Mouse (Mus musculus) intestine, postnatal 0 days (tissue): ENCODE results near the gene Ovca2. TPM values are rescaled to one million over a fixed set of nuclear protein-coding genes. Genes with fewer than 3 reads are reported as not detected.
A peak's percentile ranks its signal among the peaks of the same experiment; 100 is the strongest.

Source experiments
- ATAC-seq: fragments of 200-750 bp; cut with Nextera tagmentation; 2 replicates; pipeline ENCODE4 v1.8.0; 2017; ENCODE audit warnings: mild to moderate bottlenecking, moderate TSS enrichment, moderate library complexity
- H3K27ac ChIP-seq: fragments of 300-500 bp; sonication (generic); 2 replicates; pipeline ENCODE4 v1.5.1; 2014; ENCODE audit warnings: mild to moderate bottlenecking, low read depth, low read length, moderate library complexity
- H3K27me3 ChIP-seq: fragments of 300-500 bp; sonication (generic); replicated peaks from 2 replicates; pipeline ENCODE4 v1.6.1; 2014; ENCODE audit warnings: low read length, mixed read lengths; ENCODE audit not compliant: control insufficient read depth, insufficient read depth
- H3K36me3 ChIP-seq: fragments of 300-500 bp; sonication (generic); 2 replicates; pipeline ENCODE4 v1.6.1; 2014; ENCODE audit warnings: mild to moderate bottlenecking, moderate library complexity; ENCODE audit not compliant: control insufficient read depth, insufficient read depth
- H3K4me1 ChIP-seq: fragments of 300-500 bp; sonication (generic); replicated peaks from 2 replicates; pipeline ENCODE4 v1.6.1; 2014; ENCODE audit warnings: antibody characterized with exemption, low read length, mixed read lengths; ENCODE audit not compliant: control insufficient read depth, insufficient read depth
- H3K4me2 ChIP-seq: fragments of 300-500 bp; sonication (generic); replicated peaks from 2 replicates; pipeline ENCODE4 v1.6.1; 2014; ENCODE audit warnings: low read depth, mild to moderate bottlenecking, moderate library complexity
- H3K4me3 ChIP-seq: fragments of 300-500 bp; sonication (generic); 2 replicates; pipeline ENCODE4 v1.5.1; 2014; ENCODE audit warnings: low read depth, low read length
- H3K9ac ChIP-seq: fragments of 300-500 bp; sonication (generic); 2 replicates; pipeline ENCODE4 v1.6.1; 2014; ENCODE audit warnings: mild to moderate bottlenecking, low read depth, low read length
- H3K9me3 ChIP-seq: fragments of 300-500 bp; sonication (generic); 2 replicates; pipeline ENCODE4 v1.6.1; 2016; ENCODE audit warnings: mixed run types; ENCODE audit not compliant: control insufficient read depth
- CTCF ChIP-seq: sonication (generic); IDR thresholded peaks from 2 replicates; pipeline ENCODE4 v1.5.1; 2016; ENCODE audit warnings: low read depth, mild to moderate bottlenecking, control low read depth, antibody characterized with exemption, moderate library complexity
- WGBS: fragments of 180-500 bp; shearing (Covaris S2); extraction: QIAGEN DNeasy Blood & Tissue Kit; methylation state at CpG from one replicate; pipeline ENCODE4 v1.1.7; 2014; 5-methylcytosine and 5-hydroxymethylcytosine counted together
- polyA plus RNA-seq: library from polyadenylated mRNA; unstranded; fragments of >200 nt; fragmentation: Nextera tagmentation; extraction: Ambion mirVana; gene quantifications from 2 replicates; pipeline ENCODE4 v1.2.1, GENCODE M21; 2015

The Ovca2 gene
- polyA plus RNA-seq, 1 experiment from 2014 or later = 21.6 TPM

DNA sequence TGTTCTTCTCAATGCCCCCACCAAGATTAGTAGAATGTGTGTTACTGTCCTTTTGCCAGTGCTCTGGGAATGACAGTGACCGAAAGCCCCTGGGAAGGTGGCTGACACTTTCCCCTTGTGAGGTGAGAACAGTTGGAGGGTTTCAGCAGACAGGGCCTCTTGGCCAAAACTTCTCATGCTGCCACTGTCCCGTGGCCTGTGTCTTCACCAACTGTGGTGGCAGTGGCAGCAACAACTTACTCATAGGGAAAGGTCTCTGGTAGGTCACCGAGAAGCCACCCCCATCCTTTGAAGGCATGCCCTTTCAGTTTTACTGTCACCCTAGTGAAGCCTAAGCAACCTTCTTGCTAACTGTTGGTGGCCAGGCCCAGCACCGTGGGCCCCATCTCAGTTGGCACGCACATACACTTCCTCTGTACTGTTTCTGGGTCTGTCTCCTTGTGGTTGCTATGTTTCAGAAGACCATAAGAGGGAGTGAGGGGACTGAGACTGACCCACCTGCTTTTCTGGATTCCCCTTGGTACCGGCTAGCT is 24.5 kb downstream of the Ovca2 start:
- peak; percentile 46 for TF ChIP-seq CTCF
- no peaks in the 10 kb centered on the region for H3K27me3 ChIP-seq
- no peak overlapping the region for H3K9ac ChIP-seq
- no peak overlapping the region for H3K27ac ChIP-seq
- H3K36me3 ChIP-seq = peaks cover 16% of the 10 kb centered on the region
- no peak for ATAC-seq
- WGBS = 72% methylated on average over 6 of the region's 6 CpGs
- H3K9me3 ChIP-seq = no peaks in the 10 kb centered on the region
- H3K4me3 ChIP-seq = no peak overlapping the region
- H3K4me1 ChIP-seq = no peaks in the 10 kb centered on the region
- H3K4me2 ChIP-seq = no peak overlapping the region

DNA sequence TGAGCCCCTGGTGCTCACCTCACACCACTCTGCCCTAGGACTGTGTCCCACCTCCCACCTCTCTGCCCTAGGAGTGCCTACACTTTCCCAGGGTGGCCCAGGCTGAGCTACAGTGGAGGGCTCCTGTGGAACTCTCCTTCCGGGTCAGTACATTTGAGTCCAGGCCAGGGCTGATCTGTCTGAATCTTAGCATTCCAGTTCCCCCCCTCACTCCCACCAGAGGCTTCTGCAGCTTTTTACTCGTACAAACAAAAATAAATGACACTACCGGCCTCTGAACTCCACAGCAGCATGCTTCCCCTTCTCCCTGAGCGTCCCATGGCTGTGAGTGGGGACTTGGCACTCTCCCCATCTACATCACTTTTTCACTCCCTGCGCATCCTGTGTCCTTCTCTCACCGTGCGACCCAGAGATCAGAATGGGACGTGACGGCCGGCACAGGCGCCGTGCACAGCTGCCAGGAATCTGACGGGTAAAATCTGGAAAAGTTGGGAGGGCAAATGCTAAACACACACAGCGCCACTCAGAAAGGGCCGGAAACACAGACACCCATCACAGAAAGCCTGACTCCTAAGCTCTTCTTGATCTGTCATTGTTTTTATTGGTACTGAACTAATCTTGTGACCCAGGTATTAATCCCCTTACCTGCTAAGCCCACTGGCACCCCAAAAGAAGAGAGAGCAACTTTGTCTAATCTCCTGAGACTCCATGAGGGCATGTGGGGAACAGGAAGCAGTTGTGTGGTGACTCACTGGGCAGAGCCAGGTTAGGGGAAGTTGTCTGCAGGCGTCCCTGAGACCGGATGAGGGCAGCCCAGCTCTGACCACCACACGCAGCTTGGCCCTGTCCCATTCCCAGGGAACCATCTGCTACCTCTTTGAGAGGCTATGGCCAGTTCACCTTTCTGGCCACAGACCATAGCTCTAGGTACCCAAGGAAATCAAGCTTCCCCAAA is 25.8 kb downstream of the Ovca2 start:
- 0 out of 2 replicates have a peak overlapping the region, but pooled peaks have one; percentile 11 for H3K9ac ChIP-seq
- no peak for ATAC-seq
- WGBS = 64% methylated on average over 18 of the region's 18 CpGs

DNA sequence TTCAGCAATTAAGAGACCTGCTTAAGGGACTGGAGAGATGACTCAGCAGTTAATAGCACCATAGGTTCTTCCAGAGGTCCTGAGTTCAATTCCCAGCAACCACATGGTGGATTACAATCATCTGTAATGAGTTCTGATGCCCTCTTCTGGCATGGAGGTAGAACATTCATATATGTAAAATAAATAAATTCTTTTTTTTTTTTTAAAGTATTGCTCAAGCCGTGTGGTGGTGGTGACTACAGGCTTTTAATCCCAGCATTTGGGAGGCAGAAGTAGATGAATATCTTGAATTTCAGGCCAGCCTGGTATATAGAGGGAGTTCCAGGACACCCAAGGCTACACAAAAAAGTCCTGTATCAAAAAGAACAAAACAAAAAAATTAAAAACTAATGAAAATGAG is 28.3 kb downstream of the Ovca2 start:
- 70% methylated on average over 1 of the region's 1 CpGs for WGBS

More for the DNA sequence above, 25.8 kb downstream of the Ovca2 start:
- H3K4me2 ChIP-seq = no peak overlapping the region
- no peaks in the 10 kb centered on the region for H3K27me3 ChIP-seq
- H3K27ac ChIP-seq = peak overlapping the region; percentile 46
- no peak overlapping the region for H3K4me3 ChIP-seq
- no peak for TF ChIP-seq CTCF
- peaks cover 14% of the 10 kb centered on the region for H3K36me3 ChIP-seq
- no peaks in the 10 kb centered on the region for H3K9me3 ChIP-seq
- H3K4me1 ChIP-seq = peaks cover 1% of the 10 kb centered on the region; the same call in 1 of the 2 replicates

DNA sequence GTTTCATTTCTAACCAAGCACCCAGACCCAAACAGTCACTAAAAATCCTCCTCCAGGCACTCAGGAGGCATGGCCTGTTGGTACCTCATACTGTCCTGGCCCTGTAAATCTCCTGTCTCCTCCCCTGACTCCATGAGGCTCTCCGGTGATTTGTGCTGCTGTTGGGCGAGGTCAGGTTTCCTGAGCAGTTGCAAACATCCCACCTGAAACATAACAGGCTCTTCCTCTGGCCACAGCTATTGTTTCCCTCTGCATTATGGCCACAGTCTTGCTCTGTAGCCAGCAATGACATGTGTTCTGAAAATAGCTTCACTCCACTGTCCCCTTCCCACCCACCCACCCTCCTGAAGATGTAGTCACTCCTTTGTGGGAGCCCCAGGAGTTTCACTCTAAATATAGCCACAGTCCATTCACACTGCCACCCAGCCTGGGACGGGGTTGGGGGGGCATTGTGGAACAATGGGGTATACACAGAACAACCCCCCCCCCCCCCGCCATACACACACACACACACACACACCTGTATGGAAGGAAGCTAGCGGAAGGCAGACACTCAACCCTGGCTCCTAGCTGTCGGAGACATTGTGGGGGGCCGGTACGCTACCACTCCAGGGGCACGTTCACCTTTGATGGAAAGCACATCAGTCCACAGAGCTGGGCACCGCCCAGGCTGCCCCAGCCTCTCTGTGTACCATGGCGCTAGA is 30.2 kb downstream of the Ovca2 start:
- WGBS = 75% methylated on average over 11 of the region's 11 CpGs
- peaks cover 13% of the 10 kb centered on the region for H3K4me1 ChIP-seq
- H3K27me3 ChIP-seq = no peaks in the 10 kb centered on the region
- H3K9ac ChIP-seq = no peak overlapping the region
- no peaks in the 10 kb centered on the region for H3K9me3 ChIP-seq
- H3K4me2 ChIP-seq = no peak overlapping the region
- no peak for ATAC-seq
- peaks cover 27% of the 10 kb centered on the region for H3K36me3 ChIP-seq
- no peak overlapping the region for H3K4me3 ChIP-seq
- H3K27ac ChIP-seq = peak overlapping the region; percentile 74
- no peak for TF ChIP-seq CTCF

More for the DNA sequence above, 28.3 kb downstream of the Ovca2 start:
- Histone ChIP-seq H3K4me1 (peaks cover 13% of the 10 kb centered on the region), H3K9ac (no peak overlapping the region), H3K27ac (no peak overlapping the region), H3K4me3 (no peak overlapping the region), H3K4me2 (no peak overlapping the region), H3K36me3 (peaks cover 13% of the 10 kb centered on the region), H3K27me3 (no peaks in the 10 kb centered on the region), H3K9me3 (no peaks in the 10 kb centered on the region)
- TF ChIP-seq CTCF = no peak
- ATAC-seq = no peak

DNA sequence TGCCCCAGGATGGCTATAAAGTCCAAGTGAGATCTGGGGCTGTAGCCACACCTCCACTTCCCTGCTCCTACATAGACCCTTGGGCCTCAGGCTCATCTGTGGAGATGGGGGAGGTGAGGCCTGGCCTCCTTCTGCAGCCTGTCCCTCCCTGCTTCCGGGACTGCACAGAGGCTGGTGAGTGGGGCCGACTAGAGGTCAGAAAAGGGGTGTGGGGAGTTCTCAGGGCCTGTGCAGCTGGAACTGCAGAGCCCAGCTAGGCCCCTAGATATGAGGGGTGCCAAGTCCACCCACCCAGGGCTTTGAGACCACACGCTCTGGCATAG is 30.8 kb downstream of the Ovca2 start:
- WGBS = 9% methylated on average over 3 of the region's 3 CpGs
- no peak overlapping the region for H3K9ac ChIP-seq
- peaks cover 29% of the 10 kb centered on the region for H3K36me3 ChIP-seq
- peak overlapping the region; percentile 74 for H3K27ac ChIP-seq
- no peak overlapping the region for H3K4me2 ChIP-seq
- TF ChIP-seq CTCF = peak; percentile 43; the same call in 1 of the 2 replicates
- no peaks in the 10 kb centered on the region for H3K27me3 ChIP-seq
- H3K9me3 ChIP-seq = no peaks in the 10 kb centered on the region
- no peak overlapping the region for H3K4me3 ChIP-seq
- peaks cover 13% of the 10 kb centered on the region for H3K4me1 ChIP-seq
- peak; percentile 93 for ATAC-seq

DNA sequence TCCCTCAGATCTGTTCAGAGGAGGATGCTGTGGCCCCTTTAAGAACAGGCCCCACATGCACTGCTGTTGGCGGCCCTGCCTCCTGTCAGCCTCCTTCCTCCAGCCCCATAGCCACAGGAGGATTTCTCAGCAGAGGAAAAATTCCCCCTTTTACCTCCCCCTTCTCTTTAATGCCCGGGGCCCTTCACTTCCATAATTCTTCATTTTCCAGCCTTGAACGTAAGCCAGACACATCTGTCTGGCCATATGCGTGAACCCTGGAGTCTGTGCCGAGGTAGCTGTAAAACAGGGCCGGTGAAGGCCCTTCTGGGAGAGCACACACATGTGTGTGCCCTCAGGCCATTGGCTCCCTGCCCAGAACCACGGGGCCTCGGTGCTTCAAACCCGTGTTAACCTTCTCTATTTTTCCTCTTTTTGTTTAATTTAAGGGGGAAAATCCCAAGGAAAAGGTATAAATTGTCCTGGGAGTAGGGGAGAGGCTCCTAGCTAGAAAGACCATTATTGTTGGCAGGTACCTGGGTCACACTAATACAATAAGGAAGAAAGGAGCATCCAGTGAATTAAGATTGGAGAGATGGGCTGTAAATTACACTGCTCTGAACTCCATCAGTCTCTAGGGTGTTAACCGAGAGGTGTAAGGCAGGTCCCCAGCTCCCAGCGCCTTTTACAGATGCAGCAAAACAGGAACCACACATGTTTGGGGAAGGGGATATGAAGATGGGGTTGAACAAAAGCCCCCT is 31.4 kb downstream of the Ovca2 start:
- H3K9ac ChIP-seq = no peak overlapping the region
- 17% methylated on average over 11 of the region's 11 CpGs for WGBS
- H3K4me3 ChIP-seq = no peak overlapping the region
- H3K27me3 ChIP-seq = no peaks in the 10 kb centered on the region
- no peak overlapping the region for H3K4me2 ChIP-seq
- H3K4me1 ChIP-seq = peaks cover 13% of the 10 kb centered on the region
- TF ChIP-seq CTCF = no peak
- no peaks in the 10 kb centered on the region for H3K9me3 ChIP-seq
- ATAC-seq = peak; percentile 46
- H3K27ac ChIP-seq = peak overlapping the region; percentile 74
- peaks cover 33% of the 10 kb centered on the region for H3K36me3 ChIP-seq
